Mouse (Mus musculus) regulatory T cell (primary cell): ENCODE measurements at regions not wholly inside any gene's neighbourhood (a gene's known extent, or its start where the extent isn't known, plus 50 kb on each side); places are given as distances from the start of the nearest gene placed in this dataset.

ENCODE experiments used
- in situ Hi-C: fragments of 300-600 bp; cut with MboI, MseI; formaldehyde crosslinking; loops from one replicate; pipeline ENCODE4 v1.15.1; 2025; ENCODE audit warnings: high pct_unique_total_duplicates

DNA sequence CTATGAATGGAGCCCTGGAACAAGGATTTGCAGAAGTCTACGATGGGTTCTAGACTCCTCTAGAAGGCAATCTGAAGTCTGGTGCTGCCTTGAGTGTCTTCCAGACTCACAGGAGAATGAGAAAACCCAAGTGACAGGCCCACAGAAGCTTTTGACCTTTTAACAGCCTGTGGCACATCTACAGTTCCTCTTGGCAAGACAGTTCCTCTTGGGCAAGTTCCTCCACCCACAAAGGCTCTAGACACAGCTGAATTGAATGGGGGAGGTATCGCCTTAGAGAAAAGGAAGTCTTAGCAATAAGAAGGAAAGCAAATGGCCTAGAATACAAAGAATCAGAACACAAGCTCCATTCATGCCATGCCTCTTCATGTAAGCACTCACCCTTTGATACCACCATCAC lies 1402.3 kb upstream of the Lrrc6 start:
- in situ Hi-C loops, result no loop called here

DNA sequence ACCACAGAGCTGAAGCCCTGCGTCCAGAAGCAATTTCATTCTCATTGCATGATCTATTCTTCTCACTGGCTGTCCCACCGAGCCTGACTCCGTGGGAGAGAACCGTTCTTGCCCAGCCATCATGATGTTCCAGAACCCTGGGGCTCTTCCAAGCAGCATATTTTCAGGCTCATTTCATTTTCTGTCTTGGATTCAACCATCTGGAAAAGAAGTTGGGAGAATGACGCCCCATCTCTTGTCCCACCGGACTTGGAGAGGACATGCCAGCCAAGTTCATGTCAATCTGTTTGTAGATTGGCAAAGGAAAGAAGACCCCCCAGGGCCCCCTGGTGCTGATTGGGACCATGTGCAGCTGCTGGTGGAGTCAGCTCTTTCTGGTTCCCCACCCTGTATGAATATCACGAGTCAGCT lies 1400.5 kb upstream of the Lrrc6 start:
- in situ Hi-C loops, result no loop called here

DNA sequence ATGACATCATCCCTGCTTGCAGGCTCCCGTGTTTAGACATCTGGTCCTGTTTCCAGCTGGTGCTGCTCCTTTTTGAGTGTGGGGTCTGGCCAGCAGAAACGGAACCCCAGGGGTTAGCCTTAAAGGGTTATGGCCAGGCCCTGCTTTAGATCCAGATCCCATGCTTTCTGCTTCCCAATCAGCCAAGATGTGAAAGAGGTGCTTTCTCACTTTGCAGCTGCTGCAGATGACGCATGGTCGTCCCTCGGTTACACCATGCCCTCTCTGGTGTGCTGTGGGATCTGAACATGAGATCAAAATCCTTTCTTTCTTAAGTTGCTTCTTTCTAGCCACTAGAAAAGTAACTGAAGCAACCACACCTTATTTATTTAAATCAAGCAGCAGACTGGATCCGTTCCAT lies 1399.1 kb upstream of the Lrrc6 start:
- in situ Hi-C loops, result no loop called here

DNA sequence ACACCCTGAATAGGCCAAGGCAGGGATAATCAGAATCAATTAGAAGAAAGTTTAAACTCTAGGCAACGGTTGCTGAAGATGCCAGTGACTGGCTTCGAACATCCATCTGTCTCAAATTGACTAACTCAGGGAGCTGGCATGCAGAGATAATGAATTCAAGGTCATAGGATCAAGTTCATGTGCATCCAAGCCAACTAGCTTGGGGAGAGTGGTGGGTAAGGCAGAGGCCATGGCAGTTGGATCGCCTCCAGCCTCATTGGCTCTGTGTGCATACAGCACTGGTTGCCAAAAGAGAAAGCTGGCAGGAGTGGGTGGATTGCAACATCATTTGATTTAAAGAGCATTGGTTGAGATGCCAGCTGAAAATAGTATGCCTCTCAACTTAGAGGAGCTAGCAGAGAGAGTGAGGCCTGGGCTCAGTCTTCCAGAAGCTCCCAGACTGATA lies 1398.3 kb upstream of the Lrrc6 start:
- in situ Hi-C loops, result no loop called here

DNA sequence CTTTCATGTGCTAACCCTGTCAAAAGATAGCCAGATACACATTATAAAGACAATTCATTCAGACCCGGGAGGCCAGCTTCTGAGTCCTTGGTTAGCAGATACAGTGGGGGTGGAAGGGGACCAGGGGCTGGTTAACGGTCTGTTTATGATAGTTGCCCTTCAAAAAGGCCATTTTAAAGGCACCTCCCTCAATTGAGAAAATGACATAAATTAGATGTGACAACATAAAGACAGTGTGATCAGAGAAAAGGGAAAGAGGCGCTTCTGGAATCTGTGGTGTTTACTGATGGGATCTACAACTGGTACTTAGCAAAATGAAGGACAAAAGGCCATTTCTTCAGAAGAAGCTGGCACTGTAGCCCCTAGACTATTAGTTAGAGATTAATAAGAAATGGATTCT lies 1391.4 kb upstream of the Lrrc6 start:
- in situ Hi-C loops, result no loop called here

DNA sequence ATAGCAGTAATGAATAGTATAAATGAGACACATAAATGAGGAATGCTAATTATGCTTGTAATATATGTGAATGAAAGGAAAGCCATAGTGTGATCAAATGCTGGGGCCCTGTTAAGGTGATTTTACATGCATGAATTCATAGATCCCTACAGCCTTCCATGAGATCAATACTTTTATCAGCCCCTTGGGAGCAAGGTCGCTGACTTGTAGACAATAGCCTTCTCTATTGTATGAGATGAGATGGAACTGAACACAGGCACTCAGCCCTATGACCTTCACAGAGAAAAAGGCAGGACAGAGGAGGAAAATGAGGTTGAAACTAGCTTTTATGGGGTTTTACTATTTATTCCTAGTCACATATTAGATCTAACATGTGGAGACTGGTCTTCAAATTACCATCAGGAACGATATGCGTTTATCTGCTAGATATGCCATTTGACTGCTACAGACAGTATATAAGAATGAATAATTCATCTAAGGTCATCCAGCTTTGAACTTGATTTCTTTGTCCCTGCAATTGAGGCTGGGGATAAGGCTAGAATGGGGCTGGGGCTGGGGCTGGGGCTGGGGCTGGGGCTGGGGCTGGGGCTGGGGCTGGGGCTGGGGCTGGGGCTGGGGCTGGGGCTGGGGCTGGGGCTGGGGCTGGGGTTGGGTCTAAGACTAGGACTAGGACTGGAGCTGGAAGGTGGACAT lies 1390.0 kb upstream of the Lrrc6 start:
- in situ Hi-C loops, result no loop called here

DNA sequence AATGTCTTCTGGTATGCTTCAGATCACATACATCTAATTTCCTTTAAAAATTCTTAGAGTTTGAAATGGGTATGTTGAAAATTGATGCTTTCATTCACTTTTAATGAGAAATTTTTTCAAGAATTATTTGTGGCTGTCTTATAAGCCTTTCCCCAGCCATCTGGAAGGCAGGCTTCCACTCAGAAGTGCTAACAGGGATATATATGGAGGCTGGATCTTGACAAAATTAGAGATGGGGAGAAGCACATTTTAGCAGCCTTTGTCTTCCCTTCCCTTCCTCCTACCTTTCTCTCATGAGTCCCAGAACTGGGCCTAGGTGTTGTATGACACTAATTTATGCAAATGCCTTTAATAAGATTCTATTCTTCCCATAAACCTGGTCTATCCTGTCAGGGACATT lies 1387.8 kb upstream of the Lrrc6 start:
- in situ Hi-C loops, result loop anchor here (5.0 kb wide), 1 partner anchor 1766 kb away; no protein-coding TSS in a partner anchor

DNA sequence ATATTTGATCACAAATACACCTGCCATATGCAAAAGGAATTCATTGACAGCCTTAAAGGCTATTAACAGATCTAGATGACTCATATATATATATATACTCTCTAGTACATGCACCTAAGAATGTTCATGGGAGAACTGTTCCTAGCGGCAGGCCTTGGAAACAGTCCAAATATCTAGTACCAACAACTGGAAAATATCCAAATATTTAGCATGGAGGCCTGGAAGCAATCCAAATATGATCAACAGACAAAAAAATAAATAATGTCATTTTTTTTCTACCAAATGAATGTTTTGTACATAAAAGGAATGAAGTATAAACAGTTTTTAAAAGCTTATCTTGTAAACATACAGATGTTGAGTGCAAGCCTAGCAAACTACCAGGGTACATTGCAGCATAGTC lies 1354.6 kb upstream of the Lrrc6 start:
- in situ Hi-C loops, result loop anchor here (5.0 kb wide), 1 partner anchor 48 kb away; no protein-coding TSS in a partner anchor

DNA sequence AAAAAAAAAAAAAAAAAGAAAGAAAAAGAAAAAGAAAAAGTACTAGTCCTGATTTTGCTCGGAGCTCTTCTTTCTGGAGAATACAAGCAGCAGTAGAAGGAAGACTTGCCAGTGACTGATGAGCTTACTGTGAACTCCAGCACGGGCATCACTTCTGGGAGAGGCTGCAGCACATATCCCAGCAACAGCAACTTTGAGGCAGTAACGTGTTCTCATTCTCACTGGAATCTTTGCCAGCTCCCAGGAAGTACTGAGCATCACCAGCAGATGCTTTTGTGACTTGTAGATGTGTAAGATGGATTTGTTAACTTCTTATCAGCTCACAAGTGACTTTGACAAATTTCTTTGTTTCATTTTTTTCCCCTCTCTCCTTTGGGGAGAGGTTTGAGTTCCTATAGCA lies 1349.4 kb upstream of the Lrrc6 start:
- in situ Hi-C loops, result no loop called here

DNA sequence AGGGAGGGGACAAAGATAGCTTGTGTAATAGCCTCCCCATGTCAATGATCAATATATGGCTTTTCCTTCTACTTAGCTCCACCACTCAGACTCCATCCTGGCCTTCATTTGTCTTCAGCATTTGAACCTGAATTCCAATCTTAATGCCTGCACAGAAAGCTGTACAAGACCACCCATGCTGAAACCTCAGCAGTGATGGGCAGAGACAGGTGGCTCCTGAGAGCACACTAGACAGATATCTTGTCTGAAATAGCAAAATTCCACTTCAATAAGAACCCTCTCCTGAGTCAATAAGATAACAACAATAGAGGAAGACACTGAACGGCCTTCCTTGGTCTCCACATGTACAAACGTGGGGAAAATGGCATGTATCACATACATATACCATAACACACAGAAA lies 1345.0 kb upstream of the Lrrc6 start:
- in situ Hi-C loops, result no loop called here

DNA sequence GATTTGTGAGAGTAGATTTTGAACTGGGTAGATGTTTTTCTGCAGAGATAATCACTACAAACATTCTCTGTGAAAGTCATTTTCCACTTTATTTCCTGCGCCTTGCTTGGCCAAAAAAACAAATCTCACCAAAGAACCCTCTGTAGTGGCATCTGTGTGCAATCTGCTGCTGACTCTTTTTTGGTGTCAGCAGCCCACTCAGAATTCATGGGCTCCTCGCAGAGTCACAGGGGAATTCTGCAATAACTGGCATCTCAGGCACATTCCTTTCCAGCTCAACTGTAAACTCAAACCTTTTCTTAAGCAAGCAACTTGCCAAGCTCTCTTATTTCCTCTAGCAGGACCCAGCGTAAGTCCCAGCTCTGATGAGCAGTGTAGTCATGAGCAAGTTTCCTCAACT lies 1340.0 kb upstream of the Lrrc6 start:
- in situ Hi-C loops, result no loop called here

DNA sequence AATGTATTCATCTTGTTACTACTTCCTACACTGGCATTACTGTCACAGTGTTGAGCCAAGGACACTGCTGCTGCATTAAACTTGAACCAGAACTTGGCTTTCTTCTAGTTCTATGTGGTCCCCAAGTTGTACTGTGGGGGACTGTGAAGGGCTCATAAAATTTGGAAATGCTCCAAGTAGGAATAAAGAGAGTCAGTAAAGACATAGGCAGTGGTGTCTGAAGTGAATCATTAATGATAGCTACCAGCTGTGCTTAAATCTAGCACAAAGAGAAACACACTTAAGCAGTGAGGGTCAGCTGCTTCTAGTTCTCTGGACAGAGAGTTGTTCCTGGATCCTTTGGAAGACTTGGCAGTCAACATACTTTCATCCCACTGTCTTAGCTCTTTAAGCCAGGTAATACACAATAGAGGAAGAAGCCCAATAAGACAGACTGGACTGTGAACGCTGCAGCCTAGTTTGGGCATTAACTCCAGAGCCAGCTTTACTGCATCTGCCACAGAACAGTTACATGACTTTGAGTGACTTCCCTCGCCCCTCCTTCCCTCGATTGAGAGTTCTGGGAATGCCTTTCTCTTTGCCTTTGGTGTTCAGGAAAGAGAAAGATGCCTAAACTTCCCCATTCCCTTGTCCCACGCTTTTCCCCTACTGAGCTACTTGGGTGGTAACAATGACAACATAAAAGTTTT lies 1325.2 kb upstream of the Lrrc6 start:
- in situ Hi-C loops, result no loop called here

DNA sequence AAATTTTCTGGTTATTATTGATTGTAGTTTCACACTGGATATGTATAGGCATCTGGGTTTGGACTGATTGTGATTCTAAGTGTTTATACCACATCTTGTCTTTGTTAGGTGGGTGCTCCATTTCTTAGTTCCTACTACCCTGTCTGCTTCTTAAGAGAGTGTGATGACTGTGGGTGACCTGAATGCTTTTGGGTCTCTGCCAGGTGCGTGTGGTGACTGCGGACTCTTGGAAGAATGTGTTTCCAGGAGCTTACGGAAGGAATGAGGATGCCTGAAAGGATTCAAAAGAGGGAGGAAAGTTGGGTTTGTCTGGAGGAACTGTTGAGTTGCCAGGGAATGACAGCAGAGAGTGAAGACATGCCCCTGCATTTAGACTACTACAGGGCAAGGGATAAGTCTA lies 1322.5 kb upstream of the Lrrc6 start:
- in situ Hi-C loops, result no loop called here

DNA sequence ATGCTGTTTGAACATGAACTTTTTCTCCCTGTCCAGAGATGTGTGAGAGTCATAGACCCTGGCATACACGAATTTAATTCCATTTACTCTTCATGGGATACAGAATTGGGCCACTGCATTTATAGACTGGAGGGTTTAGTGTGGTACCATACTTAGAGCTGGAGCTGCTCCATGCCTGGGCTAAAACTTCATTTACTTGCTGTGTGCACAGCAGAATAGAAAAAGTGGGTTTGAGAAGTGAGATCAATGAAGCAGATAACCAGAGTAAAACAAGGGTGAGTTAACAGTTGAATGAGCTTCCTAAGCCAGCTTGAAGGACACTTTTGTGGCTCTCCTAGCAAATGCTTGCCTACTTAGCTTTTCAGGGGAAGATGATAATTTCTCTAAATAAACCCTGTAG lies 1299.2 kb upstream of the Lrrc6 start:
- in situ Hi-C loops, result loop anchor here (10.0 kb wide), 1 partner anchor 65 kb away; no protein-coding TSS in a partner anchor

DNA sequence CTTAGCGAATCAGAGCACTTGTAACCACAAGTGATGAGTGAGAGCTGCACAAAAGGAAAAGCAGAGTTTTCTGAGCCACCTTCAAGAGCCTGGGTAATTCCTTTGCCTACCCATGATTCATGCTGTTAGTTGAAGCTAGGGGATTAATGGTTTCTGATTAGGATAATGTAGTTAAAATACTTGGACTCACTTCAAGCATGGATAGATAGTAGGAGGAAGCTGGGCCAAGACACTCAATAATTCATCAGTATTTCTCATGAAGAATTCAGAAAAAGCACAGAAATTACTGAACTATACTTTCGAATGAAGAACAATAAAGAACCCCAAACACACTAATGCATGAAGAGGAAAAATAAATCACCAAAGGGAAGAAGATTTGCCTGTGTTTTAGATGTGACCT lies 1294.9 kb upstream of the Lrrc6 start:
- in situ Hi-C loops, result loop anchor here (10.0 kb wide), 1 partner anchor 61 kb away; no protein-coding TSS in a partner anchor

DNA sequence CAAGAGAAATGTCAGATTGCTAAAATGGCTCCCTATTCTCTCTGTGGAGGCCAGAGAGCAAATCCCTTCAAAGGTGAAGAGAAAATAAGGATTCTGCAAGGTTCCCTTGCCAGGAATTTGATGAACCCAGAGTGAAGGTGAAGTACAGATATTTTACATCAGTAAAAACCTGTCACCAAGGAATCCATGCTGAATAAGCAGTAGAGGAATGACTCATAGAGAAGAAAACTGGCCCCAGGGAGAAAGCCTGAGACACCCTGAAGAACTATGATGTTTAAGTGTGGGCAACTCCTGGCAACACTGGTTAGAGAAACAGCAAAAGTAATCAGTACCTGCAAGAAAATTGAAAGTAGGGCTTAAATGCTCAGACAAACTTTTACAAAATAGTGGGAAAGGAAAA lies 1292.1 kb upstream of the Lrrc6 start:
- in situ Hi-C loops, result loop anchor here (10.0 kb wide), 1 partner anchor 58 kb away; no protein-coding TSS in a partner anchor

DNA sequence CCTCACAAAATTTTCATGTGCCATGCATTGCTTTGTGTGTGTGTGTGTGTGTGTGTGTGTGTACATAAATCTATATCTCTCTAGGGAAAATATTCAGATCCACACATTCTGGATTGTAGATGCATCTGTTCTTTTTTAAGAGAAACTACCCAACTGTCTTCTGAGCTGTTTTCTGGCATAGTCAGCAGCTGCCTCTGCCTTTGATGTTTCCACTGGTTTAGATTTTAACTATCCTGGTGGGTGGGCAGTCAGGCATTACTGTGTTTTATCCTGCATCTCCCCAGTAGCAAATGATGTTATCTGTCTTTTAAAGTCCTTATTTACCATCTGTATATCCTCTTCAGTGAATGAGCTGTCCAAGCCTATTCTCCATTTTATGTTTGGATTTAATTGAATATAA lies 1287.9 kb upstream of the Lrrc6 start:
- in situ Hi-C loops, result no loop called here

DNA sequence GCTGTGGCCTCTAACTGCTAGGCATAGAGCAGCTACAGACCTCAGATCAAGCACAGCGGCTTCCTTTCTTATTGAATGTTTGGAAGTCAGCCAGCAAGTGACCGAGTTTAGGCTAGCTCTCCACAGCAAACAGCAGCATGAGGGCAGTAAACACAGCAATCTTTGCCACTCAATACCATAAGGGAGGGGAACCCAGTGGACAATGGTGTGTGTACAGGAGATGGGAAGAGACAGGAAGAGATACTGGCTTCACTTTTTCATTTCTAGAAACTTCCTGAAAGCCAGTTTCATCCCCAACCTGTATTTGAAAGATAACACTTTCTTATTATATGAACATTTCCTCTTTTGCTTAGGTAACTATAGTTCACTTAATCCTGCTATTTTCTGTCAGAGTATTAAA lies 1284.9 kb upstream of the Lrrc6 start:
- in situ Hi-C loops, result no loop called here

DNA sequence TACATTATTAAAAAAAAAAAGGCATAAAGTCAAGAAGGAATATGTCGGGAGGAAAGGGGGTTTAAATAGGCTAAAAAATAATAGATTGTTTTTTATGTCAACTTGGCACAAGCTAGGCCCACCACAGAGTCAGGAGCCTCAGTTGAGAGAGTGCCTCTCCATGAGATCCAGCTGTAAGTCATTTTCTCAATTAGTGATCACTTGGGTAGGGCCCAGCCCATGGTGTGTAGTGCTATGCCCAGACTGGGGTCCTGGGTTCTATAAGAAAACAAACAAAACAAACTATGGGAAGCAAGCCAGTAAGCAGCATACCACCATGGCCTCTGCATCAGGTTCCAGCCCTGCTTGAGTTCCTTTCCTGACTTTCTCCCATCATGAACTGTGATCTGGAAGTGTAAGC lies 1283.0 kb upstream of the Lrrc6 start:
- in situ Hi-C loops, result no loop called here

DNA sequence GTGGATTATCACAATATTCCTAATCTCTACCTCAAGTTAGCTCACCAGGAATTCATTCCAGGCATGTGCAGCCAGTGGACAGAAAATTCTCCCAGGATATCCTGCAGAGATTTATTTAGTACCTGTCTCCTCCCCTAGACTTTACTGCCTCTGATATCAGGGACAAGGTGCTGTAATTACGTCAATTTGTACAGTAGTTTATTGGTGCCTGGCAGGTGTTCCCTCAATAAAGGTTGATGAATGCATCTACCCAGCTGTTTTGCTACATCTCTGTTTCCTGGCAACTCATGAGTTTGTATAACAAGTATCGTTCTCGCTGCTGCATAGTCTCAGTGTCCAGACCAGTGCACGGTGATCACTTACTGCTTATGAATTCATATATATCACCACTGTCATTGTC lies 1281.8 kb upstream of the Lrrc6 start:
- in situ Hi-C loops, result no loop called here

DNA sequence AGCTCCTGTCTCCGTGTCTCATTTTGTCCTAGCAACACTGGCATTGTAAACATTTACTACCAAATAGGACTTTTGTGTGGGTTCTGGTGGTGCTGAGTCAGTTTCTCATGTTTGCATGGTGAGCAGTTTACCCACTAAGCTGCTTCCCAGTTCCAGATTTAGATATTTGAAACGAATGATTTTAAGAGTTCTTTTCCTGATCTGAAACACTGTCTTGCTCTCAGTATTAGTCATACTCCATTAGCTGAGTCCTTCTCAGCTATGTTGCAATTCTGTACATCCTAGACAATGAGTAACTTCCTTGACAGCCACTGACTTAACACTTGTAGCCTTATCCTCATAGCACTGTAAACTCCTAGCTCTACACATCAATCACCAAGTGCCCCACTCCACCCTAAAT lies 1280.1 kb upstream of the Lrrc6 start:
- in situ Hi-C loops, result no loop called here

DNA sequence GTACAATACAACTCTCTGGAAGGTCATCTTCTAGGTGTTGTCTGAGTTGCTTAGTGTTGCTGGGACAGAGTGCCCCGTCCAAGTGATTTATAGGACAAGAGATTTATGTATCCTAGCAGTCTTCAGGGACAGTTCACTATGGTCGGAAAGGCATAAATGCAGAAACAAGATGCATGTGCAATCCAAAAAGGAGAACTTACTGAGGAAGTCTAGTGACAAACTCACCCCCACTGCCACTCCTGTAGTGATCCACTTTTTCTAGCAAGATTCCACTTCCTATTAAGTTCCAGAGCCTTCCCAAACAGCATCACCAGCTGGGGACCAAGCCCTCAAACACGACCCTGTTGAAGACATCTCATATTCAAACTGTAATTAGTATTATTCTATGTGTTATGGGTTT lies 1266.9 kb upstream of the Lrrc6 start:
- in situ Hi-C loops, result no loop called here

DNA sequence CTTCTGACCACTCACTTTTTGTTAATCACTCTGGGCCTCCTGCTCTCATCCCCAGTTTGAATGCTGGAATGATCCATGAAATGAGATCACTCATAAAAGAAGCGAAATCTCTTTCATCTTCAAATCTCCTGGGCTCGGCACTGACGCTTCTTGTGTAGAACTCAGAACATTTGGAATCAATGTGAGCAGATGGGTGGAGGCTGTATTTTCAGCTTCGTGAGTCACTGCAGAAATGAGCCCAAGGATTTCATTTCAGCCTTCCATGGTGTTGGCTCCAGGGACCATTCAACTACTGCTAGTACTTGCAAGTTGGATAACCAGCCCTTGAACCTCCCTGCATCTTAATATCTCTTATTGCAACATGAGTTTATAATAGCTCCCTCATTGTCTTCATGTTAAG lies 1258.5 kb upstream of the Lrrc6 start:
- in situ Hi-C loops, result no loop called here
